Mouse (Mus musculus) limb, embryonic 12.5 days (tissue): ENCODE measurements around the gene Astn2. TPM values are rescaled to one million over a fixed set of nuclear protein-coding genes. Genes with fewer than 3 reads are reported as not detected.

Experiments
- ATAC-seq: fragments of 200-750 bp; cut with Nextera tagmentation; 2 replicates; pipeline ENCODE4 v1.8.0; 2017; ENCODE audit warnings: low read depth, moderate TSS enrichment; ENCODE audit not compliant: insufficient number of reproducible peaks, insufficient read depth, low FRiP score, low TSS enrichment
- H3K27ac ChIP-seq: fragments of 300-500 bp; sonication (generic); 2 replicates; pipeline ENCODE4 v1.5.1; 2016; ENCODE audit warnings: mild to moderate bottlenecking, moderate library complexity
- H3K27me3 ChIP-seq: fragments of 300-500 bp; sonication (generic); 2 replicates; pipeline ENCODE4 v1.6.1; 2016; ENCODE audit warnings: mild to moderate bottlenecking, moderate library complexity
- H3K36me3 ChIP-seq: fragments of 300-500 bp; sonication (generic); 2 replicates; pipeline ENCODE4 v1.6.1; 2016; ENCODE audit warnings: mild to moderate bottlenecking, moderate library complexity
- H3K4me1 ChIP-seq: fragments of 300-500 bp; sonication (generic); replicated peaks from 2 replicates; pipeline ENCODE4 v1.6.1; 2016
- H3K4me2 ChIP-seq: fragments of 300-500 bp; sonication (generic); 2 replicates; pipeline ENCODE4 v1.6.1; 2016; ENCODE audit warnings: mild to moderate bottlenecking, moderate library complexity
- H3K4me3 ChIP-seq: fragments of 300-500 bp; sonication (generic); replicated peaks from 2 replicates; pipeline ENCODE4 v1.5.1; 2016; ENCODE audit warnings: mild to moderate bottlenecking
- H3K9ac ChIP-seq: fragments of 300-500 bp; sonication (generic); replicated peaks from 2 replicates; pipeline ENCODE4 v1.6.1; 2016; ENCODE audit warnings: mild to moderate bottlenecking, moderate library complexity
- H3K9me3 ChIP-seq: fragments of 300-500 bp; sonication (generic); 2 replicates; pipeline ENCODE4 v1.6.1; 2016; ENCODE audit warnings: mild to moderate bottlenecking, moderate library complexity
- WGBS: fragments of 180-500 bp; shearing (Covaris S2); methylation state at CpG from one replicate; pipeline ENCODE4 v1.1.7; 2016; 5-methylcytosine and 5-hydroxymethylcytosine counted together
- polyA plus RNA-seq: library from polyadenylated mRNA; unstranded; fragments of >200 nt; fragmentation: Nextera tagmentation; extraction: Ambion mirVana; gene quantifications from 2 replicates; pipeline ENCODE4 v1.2.1, GENCODE M21; 2016

Gene Astn2
- polyA plus RNA-seq, 1 experiment from 2014 or later: 1.6 TPM

GRCm38 (mm10) chr4:65752941-65753340, 651.5 kb downstream of the Astn2 start:
- no peak for ATAC-seq
- 82% methylated on average over 3 of the region's 3 CpGs for WGBS
- no peaks in the 10 kb centered on the region for H3K4me1 ChIP-seq
- H3K4me2 ChIP-seq: no peak overlapping the region
- no peaks in the 10 kb centered on the region for H3K27me3 ChIP-seq
- H3K9me3 ChIP-seq: no peaks in the 10 kb centered on the region
- no peaks in the 10 kb centered on the region for H3K36me3 ChIP-seq
- H3K9ac ChIP-seq: no peak overlapping the region
- H3K27ac ChIP-seq: no peak overlapping the region
- H3K4me3 ChIP-seq: no peak overlapping the region

DNA sequence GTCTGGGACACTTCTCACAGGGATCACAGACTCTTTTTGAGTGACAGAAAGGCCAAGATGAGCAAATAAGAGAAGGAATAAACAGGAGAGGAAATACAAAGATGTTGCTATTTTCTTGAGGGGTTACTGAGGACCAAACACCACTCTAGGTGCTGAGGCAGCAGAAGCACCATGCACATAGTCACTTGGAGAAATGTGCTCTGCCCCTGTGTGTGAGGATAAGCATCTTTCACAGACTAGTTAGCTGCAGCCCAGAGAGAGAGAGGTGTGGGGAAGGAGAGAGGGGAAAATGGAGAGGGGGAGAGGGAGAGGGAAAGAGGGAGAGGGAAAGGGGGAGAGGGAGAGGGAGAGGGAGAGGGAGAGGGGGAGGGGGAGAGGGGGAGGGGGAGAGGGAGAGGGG, 659.6 kb downstream of the Astn2 start:
- H3K4me2 ChIP-seq: no peak overlapping the region

DNA sequence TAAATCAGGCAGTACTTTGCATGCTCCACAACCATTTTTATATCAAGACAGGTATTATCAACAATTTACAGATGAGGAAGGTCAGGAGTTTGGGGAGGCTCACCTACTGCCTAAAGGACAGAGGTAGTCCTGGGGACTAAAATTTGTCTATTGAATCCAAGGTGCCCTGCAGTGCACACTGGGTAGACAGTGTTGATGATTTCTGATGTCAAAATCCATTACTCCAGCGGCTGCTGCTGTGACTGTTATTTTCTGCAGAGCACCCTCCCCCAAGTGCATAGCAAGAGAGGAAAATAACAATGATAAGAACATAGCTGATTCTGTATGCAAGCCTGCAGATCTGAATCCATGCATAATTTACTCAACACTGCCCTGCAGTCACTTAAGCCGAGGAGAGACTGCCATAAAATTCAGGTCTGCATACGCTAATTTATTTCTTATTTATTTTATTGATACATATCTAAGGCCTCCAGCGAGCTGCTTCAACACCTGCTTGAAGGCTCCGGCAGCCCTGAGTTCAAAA, 660.3 kb downstream of the Astn2 start:
- H3K4me3 ChIP-seq: no peak overlapping the region
- no peak overlapping the region for H3K9ac ChIP-seq
- WGBS: 54% methylated on average over 5 of the region's 5 CpGs
- no peak overlapping the region for H3K27ac ChIP-seq
- H3K4me2 ChIP-seq: no peak overlapping the region
- H3K9me3 ChIP-seq: no peaks in the 10 kb centered on the region
- no peaks in the 10 kb centered on the region for H3K4me1 ChIP-seq
- no peaks in the 10 kb centered on the region for H3K27me3 ChIP-seq
- no peak for ATAC-seq
- no peaks in the 10 kb centered on the region for H3K36me3 ChIP-seq

More for the DNA sequence above, 659.6 kb downstream of the Astn2 start:
- no peak for ATAC-seq
- Histone ChIP-seq H3K36me3 (no peaks in the 10 kb centered on the region), H3K4me1 (no peaks in the 10 kb centered on the region), H3K27me3 (no peaks in the 10 kb centered on the region), H3K9ac (no peak overlapping the region), H3K27ac (no peak overlapping the region), H3K4me3 (no peak overlapping the region), H3K9me3 (no peaks in the 10 kb centered on the region)

DNA sequence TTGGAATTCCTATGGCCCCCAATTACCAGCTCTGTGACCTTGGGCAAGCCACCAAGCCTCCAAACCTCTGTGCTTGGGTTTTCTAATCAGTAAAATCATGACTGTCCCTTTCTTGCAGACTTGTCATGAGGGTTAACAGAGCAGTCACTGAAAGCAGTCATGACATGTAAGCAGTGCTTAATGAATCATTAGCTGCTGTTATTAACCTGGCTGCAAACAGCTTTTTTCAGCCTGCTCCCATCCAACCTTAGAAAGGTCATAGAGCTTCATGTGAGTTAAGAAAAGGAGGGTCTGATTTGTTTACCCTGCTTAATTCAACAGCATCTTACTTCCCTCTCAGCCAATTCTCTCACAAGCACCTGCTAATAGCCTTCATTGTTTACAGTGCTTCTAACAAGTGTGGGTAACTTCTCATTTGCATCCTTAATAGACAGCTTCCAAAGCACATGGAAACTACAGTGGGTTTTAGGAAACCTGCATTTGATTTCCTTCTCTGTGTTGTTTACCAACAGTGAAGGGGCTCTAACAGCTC, 661.2 kb downstream of the Astn2 start:
- no peaks in the 10 kb centered on the region for H3K9me3 ChIP-seq
- H3K36me3 ChIP-seq: no peaks in the 10 kb centered on the region
- no peak for ATAC-seq
- H3K9ac ChIP-seq: no peak overlapping the region
- no peaks in the 10 kb centered on the region for H3K4me1 ChIP-seq
- H3K4me3 ChIP-seq: no peak overlapping the region
- H3K27ac ChIP-seq: no peak overlapping the region
- no peak overlapping the region for H3K4me2 ChIP-seq
- no peaks in the 10 kb centered on the region for H3K27me3 ChIP-seq

- ATAC-seq: no peak
- Histone ChIP-seq H3K4me3 (no peak overlapping the region), H3K36me3 (no peaks in the 10 kb centered on the region), H3K27me3 (no peaks in the 10 kb centered on the region), H3K27ac (no peak overlapping the region), H3K4me1 (no peaks in the 10 kb centered on the region), H3K9me3 (no peaks in the 10 kb centered on the region), H3K4me2 (no peak overlapping the region), H3K9ac (no peak overlapping the region)
- 62% methylated on average over 6 of the region's 6 CpGs for WGBS
These were observed 680.0 kb downstream of the Astn2 start for GRCm38 (mm10) chr4:65724414-65724813.

- no peaks in the 10 kb centered on the region for H3K36me3 ChIP-seq
- no peaks in the 10 kb centered on the region for H3K27me3 ChIP-seq
- ATAC-seq: no peak
- H3K4me1 ChIP-seq: no peaks in the 10 kb centered on the region
- no peak overlapping the region for H3K4me3 ChIP-seq
- no peak overlapping the region for H3K4me2 ChIP-seq
- H3K27ac ChIP-seq: no peak overlapping the region
- H3K9ac ChIP-seq: no peak overlapping the region
- WGBS: 79% methylated on average over 2 of the region's 2 CpGs
- no peaks in the 10 kb centered on the region for H3K9me3 ChIP-seq
These were observed 684.8 kb downstream of the Astn2 start for GRCm38 (mm10) chr4:65719610-65720009.

DNA sequence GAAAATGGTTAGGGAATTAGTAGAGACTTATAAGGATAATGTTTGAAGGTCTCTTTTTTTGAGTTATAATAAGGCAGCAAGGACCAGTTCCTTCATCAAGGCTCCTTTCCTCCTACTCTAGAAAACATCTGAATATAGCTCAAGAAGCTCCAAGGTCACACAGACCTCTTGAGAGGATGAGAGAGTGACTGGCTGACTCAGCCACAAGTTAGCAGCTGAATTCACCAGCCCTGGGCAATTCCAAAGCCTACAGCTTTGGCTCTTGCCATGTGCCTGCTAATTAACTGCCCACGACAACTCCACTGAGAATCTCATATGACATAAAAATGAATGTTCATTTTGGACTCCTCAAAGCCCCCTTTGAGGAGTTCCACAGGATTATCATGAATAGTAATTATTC, 686.5 kb downstream of the Astn2 start:
- H3K9ac ChIP-seq: no peak overlapping the region
- no peaks in the 10 kb centered on the region for H3K36me3 ChIP-seq
- no peak overlapping the region for H3K27ac ChIP-seq
- no peak overlapping the region for H3K4me3 ChIP-seq
- WGBS: 86% methylated on average over 1 of the region's 1 CpGs
- H3K4me1 ChIP-seq: no peaks in the 10 kb centered on the region
- H3K9me3 ChIP-seq: no peaks in the 10 kb centered on the region
- ATAC-seq: no peak
- H3K27me3 ChIP-seq: no peaks in the 10 kb centered on the region
- H3K4me2 ChIP-seq: no peak overlapping the region

- Histone ChIP-seq H3K9me3 (no peaks in the 10 kb centered on the region), H3K27me3 (no peaks in the 10 kb centered on the region), H3K9ac (no peak overlapping the region), H3K36me3 (no peaks in the 10 kb centered on the region), H3K27ac (no peak overlapping the region), H3K4me3 (no peak overlapping the region), H3K4me1 (no peaks in the 10 kb centered on the region), H3K4me2 (no peak overlapping the region)
- 89% methylated on average over 2 of the region's 2 CpGs for WGBS
- ATAC-seq: no peak
These were observed 688.3 kb downstream of the Astn2 start for GRCm38 (mm10) chr4:65716086-65716485.

DNA sequence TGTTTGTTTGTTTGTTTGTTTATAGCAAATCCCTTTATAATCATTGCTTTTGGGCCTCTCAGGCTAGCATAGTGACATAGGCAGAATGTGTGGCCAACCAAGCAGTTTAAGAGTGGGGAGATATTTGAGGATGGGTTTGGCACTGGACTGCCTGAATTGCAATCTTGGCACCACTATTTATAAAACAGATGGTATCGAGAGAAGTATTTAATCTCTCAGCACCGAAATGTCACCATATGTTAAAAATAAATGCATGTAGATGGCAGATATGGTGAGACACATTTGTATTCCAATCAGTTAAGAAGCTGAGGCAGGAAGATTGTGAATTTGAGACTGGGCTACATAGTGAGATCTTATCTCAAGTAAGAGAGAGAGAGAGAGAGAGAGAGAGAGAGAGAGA, 692.7 kb downstream of the Astn2 start:
- Histone ChIP-seq H3K27ac (no peak overlapping the region), H3K27me3 (no peaks in the 10 kb centered on the region), H3K36me3 (no peaks in the 10 kb centered on the region), H3K9me3 (no peaks in the 10 kb centered on the region), H3K4me3 (no peak overlapping the region), H3K4me1 (no peaks in the 10 kb centered on the region), H3K9ac (no peak overlapping the region), H3K4me2 (no peak overlapping the region)
- 93% methylated on average over 2 of the region's 2 CpGs for WGBS
- ATAC-seq: no peak

DNA sequence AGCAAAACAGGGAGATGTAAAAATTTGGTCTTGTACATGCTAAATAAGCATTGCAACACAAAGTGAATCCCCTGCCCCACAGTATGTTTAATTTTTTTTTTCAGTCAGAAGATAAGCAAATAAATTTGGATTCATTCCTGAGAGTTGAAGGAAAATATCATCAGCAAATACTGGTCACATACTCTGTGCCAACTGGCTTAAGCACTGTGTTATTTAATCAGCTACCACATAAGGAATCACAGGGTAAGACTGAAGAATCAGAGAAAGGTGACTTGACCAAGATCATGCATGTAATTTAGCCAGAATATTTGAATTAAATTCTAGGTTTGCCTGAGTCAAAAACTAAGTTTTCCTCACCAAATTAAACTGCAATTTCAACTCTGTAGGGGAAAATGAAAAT, 693.8 kb downstream of the Astn2 start:
- H3K9ac ChIP-seq: no peak overlapping the region
- no peaks in the 10 kb centered on the region for H3K27me3 ChIP-seq
- no peak overlapping the region for H3K27ac ChIP-seq
- no peaks in the 10 kb centered on the region for H3K9me3 ChIP-seq
- no peak overlapping the region for H3K4me3 ChIP-seq
- no peak overlapping the region for H3K4me2 ChIP-seq
- no peaks in the 10 kb centered on the region for H3K36me3 ChIP-seq
- no peaks in the 10 kb centered on the region for H3K4me1 ChIP-seq
- ATAC-seq: no peak

DNA sequence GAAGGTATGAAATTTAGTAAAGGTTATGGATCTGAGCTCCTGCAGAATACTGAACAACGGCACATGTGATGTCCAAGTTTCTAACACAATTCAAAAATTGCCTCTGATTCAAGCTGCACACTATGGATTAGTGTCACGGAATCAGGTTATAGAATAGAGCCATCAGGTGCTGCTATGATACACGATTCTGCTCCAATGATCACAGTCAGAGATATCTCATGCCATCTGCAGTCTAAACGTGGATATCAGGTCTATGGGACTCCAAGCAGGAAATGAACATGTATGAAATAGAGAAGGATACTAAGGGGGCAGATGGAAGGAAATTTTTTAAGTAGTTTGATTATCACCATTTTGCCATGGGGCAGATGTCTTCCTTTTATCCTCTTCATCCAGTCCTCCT, 702.6 kb downstream of the Astn2 start:
- H3K4me3 ChIP-seq: no peak overlapping the region
- H3K4me1 ChIP-seq: no peaks in the 10 kb centered on the region
- no peak overlapping the region for H3K4me2 ChIP-seq
- WGBS: 80% methylated on average over 4 of the region's 4 CpGs
- H3K27ac ChIP-seq: no peak overlapping the region
- H3K27me3 ChIP-seq: no peaks in the 10 kb centered on the region
- H3K36me3 ChIP-seq: no peaks in the 10 kb centered on the region
- H3K9me3 ChIP-seq: no peaks in the 10 kb centered on the region
- no peak for ATAC-seq
- no peak overlapping the region for H3K9ac ChIP-seq

GRCm38 (mm10) chr4:65699743-65700361, 704.6 kb downstream of the Astn2 start:
- Histone ChIP-seq H3K36me3 (no peaks in the 10 kb centered on the region), H3K27ac (no peak overlapping the region), H3K4me1 (no peaks in the 10 kb centered on the region), H3K27me3 (no peaks in the 10 kb centered on the region), H3K4me3 (no peak overlapping the region), H3K9me3 (no peaks in the 10 kb centered on the region), H3K4me2 (no peak overlapping the region), H3K9ac (no peak overlapping the region)
- ATAC-seq: no peak
- 58% methylated on average over 8 of the region's 8 CpGs for WGBS
